Mouse (Mus musculus) embryo, embryonic 9.5 days (tissue): ENCODE data around the gene Gm14819.
"Not testable (repeated sequence)": the region's sequence is repeated elsewhere in the genome, so short reads cannot be mapped to it uniquely, and the experiment has no call there.

ENCODE experiments used
- DNase-seq: peaks from one replicate; pipeline ENCODE4 v3.0.0-alpha.2; 2017; ENCODE audit errors: extremely low spot score

Gm14819 gene

DNA sequence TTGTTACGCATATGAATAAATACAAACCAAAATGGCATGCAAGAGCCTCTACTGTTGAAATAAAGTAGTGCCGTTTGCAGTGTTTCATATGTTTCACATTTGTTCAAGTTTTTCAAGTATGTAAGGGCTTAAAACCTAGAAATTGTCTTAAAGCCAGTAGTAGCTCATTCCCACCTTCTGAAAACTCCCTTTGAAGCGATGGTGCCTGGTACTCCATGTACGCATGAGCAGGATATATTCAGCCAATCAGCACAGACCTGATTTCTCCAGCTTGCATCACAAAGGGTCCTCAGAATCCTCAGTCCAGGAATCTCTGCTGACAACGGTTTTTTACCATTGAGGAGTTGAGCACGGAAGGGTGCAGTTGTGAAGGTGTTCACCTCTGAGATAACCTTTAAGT, at the start of gene Gm14819:
TSS of gene Gm14819 (plus strand) at position 301 of the 400 bp plus-strand sequence.
- DNase-seq, result not testable (repeated sequence)
